Mouse (Mus musculus) left cerebral cortex, adult 2 months (tissue): ENCODE results near the gene Capn3. TPM values are rescaled to one million over a fixed set of nuclear protein-coding genes. Genes with fewer than 3 reads are reported as not detected.

Experiments
- DNase-seq, 2 experiments: peaks; one replicate each; pipeline ENCODE4 v3.0.0; 2021 to 2022; ENCODE audit warnings: low spot score in 2 of 2, mixed read lengths in 1 of 2; ENCODE audit errors: extremely low spot score in 1 of 2
- H3K27ac ChIP-seq: fragments of 200-600 bp; 2 replicates; pipeline ENCODE4 v1.8.1; 2022
- H3K4me3 ChIP-seq: fragments of 200-600 bp; 2 replicates; pipeline ENCODE4 v1.8.1; 2022
- CTCF ChIP-seq: fragments of 200-600 bp; IDR thresholded peaks from 2 replicates; pipeline ENCODE4 v1.8.1; 2022; ENCODE audit warnings: antibody characterized with exemption, mild to moderate bottlenecking, moderate library complexity
- intact Hi-C: fragments of 180-260 bp; cut with DNase I; formaldehyde crosslinking; loops from one replicate; pipeline ENCODE4 v1.15.1; 2025
- total RNA-seq, 2 experiments: library from RNA; stranded (reverse); gene quantifications; 2 replicates each; pipeline ENCODE4 v1.2.3; 2021

Capn3 gene
- total RNA-seq, 2 experiments from 2014 or later, result 5.6 TPM

DNA sequence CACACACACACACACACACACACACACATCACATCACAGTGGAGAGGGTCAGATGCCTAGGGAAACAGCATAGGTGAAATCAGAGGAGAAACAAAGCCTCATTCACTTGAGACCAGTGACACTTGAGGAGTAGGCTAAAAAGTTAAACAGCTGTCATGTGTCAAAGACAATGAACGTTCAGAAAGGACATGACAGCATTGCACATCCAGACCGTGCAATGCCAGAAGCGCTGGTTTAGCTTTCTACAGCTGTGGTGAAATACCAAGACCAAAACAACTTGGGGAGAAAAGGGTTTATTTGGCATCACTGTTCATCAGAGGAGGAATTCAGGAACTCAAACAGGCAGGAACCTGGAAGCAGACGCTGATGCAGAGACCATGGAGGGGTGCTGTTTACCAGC is 37.4 kb downstream of the Capn3 start:
- Histone ChIP-seq H3K27ac (no peak overlapping the region), H3K4me3 (no peak overlapping the region)
- intact Hi-C loops, result no loop called here
- TF ChIP-seq CTCF, result no peak
- no peak for DNase-seq

- intact Hi-C loops, result no loop called here
- no peak overlapping the region for H3K4me3 ChIP-seq
Observed at GRCm38 (mm10) chr2:120496511-120496910, 40.7 kb downstream of the Capn3 start.

DNA sequence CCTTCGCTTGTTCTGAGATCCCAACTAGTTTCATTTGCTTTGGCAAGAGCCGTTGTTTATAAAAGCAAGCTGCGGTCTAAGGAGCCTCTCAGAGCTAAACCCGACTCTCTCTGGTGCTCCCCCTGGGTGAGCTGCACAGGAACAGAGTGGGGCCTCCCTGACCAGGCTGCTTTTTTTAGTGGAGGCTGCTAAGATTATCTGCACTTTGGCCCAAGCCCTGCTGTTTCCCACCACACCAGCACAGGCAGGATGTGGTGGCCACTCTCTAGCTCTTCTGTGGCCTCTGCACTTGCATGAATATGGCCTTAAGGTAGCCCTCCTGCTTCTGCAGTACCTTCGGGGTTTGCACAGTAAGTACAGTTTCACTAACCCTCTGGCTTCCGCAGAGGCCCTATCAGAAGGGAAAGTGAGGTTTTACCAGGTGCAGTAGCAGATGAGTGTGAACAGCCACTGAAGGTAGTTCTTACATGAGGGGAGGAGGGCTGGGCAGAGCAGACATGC is 44.2 kb downstream of the Capn3 start:
- H3K27ac ChIP-seq, result no peak overlapping the region
- intact Hi-C loops, result no loop called here
- DNase-seq, result no peak

More at GRCm38 (mm10) chr2:120496511-120496910, 40.7 kb downstream of the Capn3 start:
- TF ChIP-seq CTCF, result no peak
- DNase-seq, result no peak
- H3K27ac ChIP-seq, result no peak overlapping the region

DNA sequence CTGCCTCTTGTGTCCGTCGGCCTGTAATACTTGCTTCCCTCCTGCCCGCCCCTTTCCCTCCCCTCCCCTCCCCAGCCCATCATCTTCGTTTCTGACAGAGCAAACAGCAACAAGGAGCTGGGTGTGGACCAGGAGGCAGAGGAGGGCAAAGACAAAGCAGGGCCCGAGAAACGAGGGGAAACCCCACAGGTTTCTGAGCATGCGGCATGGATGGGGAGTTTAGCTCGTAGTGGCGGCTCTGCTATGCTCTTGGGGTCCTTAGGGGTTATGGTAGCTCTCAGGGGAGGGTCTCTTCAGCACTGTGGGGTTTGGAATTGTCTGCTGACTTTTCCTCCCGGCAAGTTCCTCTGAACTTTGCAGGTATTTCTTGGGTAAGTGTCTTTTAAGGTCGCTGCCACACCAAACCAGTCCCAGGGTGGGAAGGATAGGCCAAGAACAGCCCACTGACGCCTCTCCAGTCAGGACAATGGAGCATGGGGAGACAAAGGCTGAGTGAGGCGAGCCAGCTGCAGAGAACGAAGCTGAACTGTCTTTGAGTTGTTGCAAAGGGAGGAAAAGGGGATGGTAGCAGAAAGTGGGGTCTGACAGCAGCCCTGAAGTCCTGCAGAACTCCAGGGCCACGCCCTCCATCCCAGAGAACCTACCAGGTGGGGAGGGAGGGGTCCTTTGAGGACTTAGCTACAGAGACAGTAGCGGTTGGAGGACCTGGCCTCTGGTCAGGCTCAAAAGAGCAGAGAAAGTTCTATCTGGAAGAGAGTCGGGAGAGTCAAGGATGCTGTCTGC is 45.5 kb downstream of the Capn3 start:
- Histone ChIP-seq H3K27ac (no peak overlapping the region), H3K4me3 (no peak overlapping the region)
- DNase-seq, result no peak
- intact Hi-C loops, result no loop called here
- TF ChIP-seq CTCF, result no peak

More for the DNA sequence above, 44.2 kb downstream of the Capn3 start:
- H3K4me3 ChIP-seq, result no peak overlapping the region
- TF ChIP-seq CTCF, result no peak

DNA sequence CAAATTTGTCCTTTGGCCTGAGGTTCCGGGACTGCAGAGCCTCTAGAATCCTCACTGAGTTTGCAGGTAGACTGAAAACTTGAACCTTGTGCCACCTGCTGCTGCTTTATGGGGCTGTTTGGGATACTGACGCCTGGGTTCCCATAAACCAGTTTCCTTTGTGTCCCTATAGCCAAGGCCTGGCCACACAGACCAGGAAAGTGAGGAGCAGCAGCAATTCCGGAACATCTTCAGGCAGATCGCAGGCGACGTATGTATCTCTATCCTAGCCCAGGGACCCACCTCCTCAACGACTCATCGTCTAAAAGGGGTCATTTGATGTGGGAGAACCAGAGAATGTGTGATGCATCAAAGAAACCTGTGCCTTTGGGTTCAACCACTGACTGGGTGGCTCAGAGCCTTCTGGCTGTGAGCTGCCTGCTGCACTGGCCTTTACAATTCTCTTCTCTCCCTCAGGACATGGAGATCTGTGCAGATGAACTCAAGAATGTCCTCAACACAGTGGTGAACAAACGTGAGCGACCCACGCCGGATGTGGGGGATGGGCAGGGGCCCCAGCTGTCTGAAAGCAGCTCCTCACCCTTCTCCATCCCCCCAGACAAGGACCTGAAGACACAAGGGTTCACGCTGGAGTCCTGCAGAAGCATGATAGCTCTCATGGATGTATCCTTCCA is 46.2 kb downstream of the Capn3 start:
- intact Hi-C loops, result no loop called here
- no peak for DNase-seq
- TF ChIP-seq CTCF, result no peak
- H3K27ac ChIP-seq, result no peak overlapping the region
- no peak overlapping the region for H3K4me3 ChIP-seq

GRCm38 (mm10) chr2:120502605-120502990 is 46.8 kb downstream of the Capn3 start:
- DNase-seq, result no peak
- Histone ChIP-seq H3K27ac (no peak overlapping the region), H3K4me3 (no peak overlapping the region)
- no peak for TF ChIP-seq CTCF
- intact Hi-C loops, result no loop called here

DNA sequence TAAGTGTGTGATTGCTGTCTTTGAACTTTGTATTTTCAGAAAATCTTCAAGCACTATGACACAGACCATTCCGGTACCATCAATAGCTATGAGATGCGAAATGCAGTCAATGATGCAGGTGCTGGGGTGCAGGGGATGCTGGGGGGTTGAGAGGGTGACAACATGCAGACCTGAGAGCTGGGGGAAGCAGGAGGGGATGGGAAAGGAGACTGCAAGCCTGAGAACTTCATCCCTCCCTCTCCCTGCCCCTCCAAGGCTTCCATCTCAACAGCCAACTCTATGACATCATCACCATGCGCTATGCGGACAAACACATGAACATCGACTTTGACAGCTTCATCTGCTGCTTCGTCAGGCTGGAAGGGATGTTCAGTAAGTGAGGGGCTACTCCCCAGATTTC is 47.3 kb downstream of the Capn3 start:
- Histone ChIP-seq H3K27ac (no peak overlapping the region), H3K4me3 (no peak overlapping the region)
- DNase-seq, result no peak
- no peak for TF ChIP-seq CTCF
- intact Hi-C loops, result no loop called here

DNA sequence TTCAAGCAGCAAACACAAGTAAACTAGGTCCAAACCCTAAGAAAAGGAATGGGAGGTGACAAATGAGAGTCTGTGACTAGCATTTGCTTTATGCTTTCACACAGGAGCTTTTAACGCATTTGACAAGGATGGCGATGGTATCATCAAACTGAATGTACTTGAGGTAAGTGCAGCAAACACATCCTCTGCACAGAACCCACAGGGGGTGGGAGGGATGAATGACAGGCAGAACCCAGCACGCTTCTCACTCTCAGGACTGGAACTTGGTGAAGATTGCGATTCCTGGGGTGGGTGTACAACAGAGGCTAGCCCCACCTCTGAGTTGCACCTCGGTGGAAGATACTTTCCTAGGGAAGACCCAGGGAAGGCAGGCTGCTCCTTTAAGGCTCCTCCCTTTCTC is 48.2 kb downstream of the Capn3 start:
- TF ChIP-seq CTCF, result no peak
- H3K4me3 ChIP-seq, result no peak overlapping the region
- no peak overlapping the region for H3K27ac ChIP-seq
- intact Hi-C loops, result no loop called here
- DNase-seq, result no peak

- no peak overlapping the region for H3K4me3 ChIP-seq
- no peak for DNase-seq
- no peak overlapping the region for H3K27ac ChIP-seq
- TF ChIP-seq CTCF, result no peak
- intact Hi-C loops, result no loop called here
Observed at GRCm38 (mm10) chr2:120514181-120514580, 58.4 kb downstream of the Capn3 start.

DNA sequence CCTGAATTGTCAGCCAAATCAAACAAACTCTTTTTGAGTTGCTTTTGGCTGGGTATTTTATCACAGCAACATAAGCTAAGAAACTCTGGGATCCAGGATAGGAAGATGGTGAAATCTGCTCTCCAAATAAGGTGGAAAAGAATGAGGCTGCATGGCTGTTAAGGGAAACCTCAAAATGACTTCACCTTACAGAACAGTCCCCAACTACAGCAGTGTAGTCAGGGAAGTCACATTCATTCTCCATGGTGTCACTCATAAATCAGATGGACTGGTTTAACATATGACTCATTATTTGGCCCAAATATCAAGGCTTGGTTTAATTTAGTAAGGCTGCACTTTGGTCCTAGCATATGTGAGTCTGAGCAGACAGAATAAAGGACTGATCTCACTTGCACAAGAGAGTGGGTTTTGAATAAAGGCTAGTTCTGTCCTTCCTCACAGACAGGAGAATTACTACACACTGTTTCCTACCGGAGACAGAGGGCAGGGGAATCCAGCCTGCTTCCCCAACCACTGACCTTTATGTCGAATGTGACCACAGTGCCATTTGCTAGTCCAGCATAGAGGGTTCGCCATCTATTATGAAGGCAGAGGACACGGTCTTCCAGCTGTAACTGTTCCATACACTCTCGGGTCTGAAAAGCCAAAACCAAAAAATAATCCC is 62.9 kb downstream of the Capn3 start:
- TF ChIP-seq CTCF, result no peak
- Histone ChIP-seq H3K27ac (no peak overlapping the region), H3K4me3 (no peak overlapping the region)
- intact Hi-C loops, result no loop called here
- no peak for DNase-seq

- TF ChIP-seq CTCF, result no peak
- no peak for DNase-seq
- no peak overlapping the region for H3K27ac ChIP-seq
- intact Hi-C loops, result no loop called here
- no peak overlapping the region for H3K4me3 ChIP-seq
Observed at GRCm38 (mm10) chr2:120526771-120527170, 71.0 kb downstream of the Capn3 start.

- DNase-seq, result no peak
- H3K4me3 ChIP-seq, result no peak overlapping the region
- intact Hi-C loops, result no loop called here
- H3K27ac ChIP-seq, result no peak overlapping the region
- TF ChIP-seq CTCF, result peak; percentile 11
Observed at GRCm38 (mm10) chr2:120529531-120529930, 73.7 kb downstream of the Capn3 start.
